Mouse (Mus musculus) cerebellum, adult 9-10 months (tissue): ENCODE measurements around the gene Ddn.
A peak's percentile ranks its signal among the peaks of the same experiment; 100 is the strongest.
"Not testable (repeated sequence)": the region's sequence is repeated elsewhere in the genome, so short reads cannot be mapped to it uniquely, and the experiment has no call there.

Experiments used
- DNase-seq: peaks from one replicate; pipeline ENCODE4 v3.0.0; 2022

Gene Ddn

DNA sequence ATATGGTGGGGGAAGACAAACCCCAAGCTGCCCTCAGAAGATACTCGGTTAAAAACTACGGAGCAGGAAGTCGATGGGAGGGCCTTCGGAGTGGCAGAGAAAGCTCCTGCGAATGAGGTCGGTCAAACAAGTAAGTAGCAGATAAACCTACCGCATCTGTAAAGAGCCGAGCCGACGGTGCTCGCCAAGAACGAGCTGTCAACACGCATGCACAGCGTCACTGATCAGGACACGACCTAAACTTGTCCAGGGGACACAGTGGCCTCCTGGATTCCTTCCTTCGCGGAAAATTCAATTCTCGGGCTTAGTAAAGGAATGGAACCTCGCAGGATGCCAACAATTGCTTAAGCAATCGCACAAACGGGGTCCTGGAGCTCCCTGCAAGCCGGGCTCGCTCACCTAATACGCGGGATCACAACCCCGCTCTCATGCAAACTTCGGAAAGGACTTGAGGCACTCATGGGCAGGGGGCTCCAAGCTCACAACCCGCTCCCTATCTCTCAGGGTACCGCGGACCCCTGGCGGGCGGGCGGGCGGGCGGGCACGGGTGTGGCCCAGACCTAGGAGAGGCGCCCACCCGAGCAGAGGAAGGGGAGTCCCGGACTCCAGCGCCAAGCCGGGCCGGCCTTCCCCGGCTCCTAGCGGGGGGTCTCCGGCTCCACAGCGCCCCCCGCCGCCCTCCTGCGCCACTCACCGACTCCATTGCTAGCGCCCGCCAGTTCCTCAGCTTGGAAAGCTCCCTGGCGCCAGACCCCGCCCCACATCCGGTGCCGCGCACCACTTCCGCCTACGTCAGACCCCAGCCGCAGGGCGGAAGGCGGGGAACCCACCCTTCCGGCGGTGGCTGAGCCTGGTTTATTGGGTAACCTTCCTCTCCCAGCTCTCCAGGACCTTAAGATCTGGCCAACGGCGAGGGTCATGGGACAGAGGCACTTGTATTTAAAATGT is 21.7 kb upstream of the Ddn start, which contains the start of gene Prkag1:
Gene Prkag1, minus strand, starts transcription at position 786 of the 948 bp plus-strand sequence.
- DNase-seq: peak; percentile 93

DNA sequence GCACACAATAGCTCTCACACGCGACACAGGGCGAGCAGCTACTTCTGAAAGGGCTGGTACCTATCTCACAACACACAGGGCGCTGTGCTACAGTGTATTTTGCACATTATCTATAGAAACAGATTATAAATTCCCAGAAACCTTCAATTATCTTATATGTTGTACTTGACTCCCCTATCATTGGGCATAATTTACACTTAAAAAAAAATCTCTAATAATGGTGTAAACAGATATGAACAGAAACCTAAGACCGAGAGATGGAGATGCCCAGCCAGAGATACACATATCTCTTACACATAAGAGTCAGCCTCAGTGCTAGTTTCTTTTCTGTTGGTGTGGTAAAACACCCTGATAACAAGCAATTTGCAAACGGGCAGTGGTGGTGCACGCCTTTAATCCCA is 18.3 kb upstream of the Ddn start:
- no peak for DNase-seq

DNA sequence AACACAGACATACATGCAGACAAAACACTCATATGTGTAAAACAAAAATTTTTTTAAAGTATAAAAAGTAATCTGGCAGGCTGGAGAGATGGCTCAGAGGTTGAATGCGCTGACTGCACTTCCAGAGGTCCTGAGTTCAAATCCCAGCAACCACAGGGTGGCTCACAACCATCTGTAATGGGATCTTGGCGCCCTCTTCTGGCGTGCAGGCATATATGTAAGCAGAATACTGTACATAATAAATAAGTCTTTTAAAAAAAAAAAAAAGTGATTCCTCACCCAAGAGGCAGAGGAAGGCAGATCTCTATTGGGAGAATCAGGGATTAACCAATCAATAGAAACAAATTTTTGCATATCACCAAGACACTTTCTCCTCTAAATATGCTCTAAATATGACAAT is 14.1 kb upstream of the Ddn start:
- no peak for DNase-seq

DNA sequence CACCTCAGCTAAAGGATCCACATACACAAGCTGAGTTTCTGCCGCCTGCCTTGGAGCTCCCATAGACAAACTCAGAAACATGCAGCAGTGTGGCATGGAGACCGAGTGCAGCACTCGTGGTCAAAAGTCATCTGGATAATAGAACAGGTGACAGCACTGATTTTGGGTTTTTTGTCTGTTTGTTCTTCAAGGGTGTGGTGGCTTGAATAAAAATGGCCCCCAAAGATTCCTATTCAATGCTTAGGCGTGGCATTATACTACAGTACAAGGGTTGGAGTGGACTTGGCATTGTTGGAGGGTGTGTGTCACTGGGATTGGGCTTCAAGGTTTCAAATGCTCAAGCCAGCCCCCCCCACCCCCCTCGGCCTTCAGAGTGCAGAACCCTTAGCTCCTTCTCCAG is 12.9 kb upstream of the Ddn start:
- DNase-seq: no peak

- no peak for DNase-seq
Observed at GRCm38 (mm10) chr15:98821403-98821802, 12.1 kb upstream of the Ddn start.

DNA sequence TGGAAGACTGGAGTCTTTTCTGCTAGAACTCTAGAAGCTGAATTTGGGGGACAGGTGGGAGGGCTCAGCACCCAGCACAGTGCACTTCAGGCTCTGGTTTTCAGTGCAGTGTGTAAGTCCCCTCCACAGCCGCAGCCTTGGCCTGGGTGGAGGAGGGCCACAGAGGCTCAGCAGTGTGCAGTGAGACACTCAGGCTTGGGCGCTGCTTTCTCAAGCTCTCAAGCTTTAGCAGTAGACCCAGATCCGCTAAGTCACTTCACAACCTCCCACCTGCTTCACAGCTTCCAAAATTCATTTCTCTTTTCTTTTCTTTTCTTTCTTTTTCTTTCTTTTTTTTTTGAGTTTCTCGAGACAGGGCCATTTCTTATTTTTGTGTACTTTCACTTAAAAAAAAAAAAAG is 11.6 kb upstream of the Ddn start:
- no peak for DNase-seq

DNA sequence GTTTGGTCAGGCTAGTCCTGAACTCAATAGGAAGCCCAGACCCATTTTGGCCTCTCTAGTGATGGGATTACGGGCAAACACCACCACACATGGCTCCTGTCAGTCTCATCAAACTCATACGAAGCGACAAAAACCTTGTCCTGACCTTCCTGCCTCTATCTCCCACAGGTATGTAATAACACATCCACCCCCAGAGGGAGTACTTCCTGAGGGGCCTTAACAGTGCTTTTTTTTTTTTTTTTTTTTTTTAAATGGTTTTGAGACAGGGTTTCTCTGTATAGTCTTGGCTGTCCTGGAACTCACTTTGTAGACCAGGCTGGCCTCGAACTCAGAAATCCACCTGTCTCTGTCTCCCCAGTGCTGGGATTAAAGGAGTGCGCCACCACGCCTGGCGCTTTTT is 8.9 kb upstream of the Ddn start:
- no peak for DNase-seq

GRCm38 (mm10) chr15:98812741-98813424 is 3.6 kb upstream of the Ddn start:
- no peak for DNase-seq

DNA sequence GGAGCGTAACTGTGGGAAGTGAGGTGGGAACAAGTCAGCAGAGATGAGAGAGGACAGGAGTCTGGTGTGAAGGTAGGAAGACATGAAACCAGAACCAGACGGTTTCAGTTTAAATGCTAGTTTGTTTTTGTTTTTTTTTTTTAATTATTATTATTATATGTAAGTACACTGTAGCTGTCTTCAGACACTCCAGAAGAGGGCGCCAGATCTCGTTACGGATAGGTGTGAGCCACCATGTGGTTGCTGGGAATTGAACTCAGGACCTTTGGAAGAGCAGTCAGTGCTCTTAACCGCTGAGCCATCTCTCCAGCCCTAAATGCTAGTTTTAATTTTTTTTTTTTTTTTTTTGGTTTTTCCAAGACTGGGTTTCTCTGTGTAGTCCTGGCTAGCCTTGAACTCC is 922 bp upstream of the Ddn start:
- DNase-seq: not testable (repeated sequence)

DNA sequence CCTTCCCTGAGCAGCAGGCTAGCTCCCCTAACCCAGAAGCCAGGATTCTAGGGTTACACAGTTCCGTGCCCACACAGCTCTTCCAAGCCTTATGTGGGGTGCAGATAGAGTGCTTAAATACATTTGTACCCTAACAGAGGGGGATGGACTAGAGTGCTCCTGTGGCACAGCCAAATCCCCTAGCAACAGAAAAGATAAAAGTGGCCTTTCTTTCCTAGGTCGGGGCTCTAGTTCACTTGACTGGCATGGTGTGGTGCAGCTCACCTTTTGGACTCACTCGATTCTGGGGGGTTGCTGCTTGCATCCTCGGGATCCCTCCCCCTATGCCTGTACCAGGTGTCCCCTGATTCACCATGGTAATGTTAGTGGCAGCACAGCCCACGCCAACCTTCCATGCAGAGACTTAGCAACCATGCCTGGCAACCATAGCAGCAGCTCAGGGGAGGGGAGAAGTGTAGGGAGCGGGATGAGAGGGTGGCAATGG is 597 bp downstream of the Ddn start:
- no peak for DNase-seq

DNA sequence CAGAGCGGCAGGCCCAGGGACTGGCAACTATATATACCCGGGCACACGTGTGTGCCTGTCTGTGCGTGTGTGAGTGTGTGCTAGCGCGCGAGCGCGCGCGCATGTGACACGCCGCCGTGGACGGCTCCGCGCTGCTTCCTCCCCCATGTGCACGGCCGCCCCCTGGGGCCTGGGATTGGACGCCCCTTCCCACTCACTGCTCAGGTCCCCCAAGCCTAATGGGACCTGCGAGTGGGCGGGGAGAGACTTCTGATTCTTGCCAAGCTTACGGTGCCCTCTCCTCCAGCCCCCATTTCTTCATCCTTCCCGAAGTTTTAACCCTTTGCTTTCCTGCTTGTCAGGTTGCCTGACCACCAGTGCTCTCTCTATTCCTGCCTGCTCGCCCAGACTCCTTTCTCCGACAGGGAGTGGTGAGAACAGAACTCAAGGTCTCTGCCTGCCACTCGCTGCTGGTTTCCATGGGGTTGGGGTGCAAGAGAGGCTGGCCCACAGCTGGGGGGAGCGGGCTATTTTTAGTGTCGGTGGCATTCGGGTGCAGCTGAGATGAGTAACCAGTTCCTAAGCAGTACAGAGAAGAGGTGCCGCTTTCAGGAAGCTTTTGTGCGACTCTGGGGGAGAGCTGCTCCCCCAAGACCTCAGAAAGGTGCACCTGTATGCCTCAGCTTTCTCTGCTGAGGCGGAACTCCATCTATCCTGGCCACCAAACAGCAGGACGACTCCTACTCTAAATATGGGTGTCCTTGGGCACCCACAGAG is 1.2 kb downstream of the Ddn start:
- DNase-seq: no peak

DNA sequence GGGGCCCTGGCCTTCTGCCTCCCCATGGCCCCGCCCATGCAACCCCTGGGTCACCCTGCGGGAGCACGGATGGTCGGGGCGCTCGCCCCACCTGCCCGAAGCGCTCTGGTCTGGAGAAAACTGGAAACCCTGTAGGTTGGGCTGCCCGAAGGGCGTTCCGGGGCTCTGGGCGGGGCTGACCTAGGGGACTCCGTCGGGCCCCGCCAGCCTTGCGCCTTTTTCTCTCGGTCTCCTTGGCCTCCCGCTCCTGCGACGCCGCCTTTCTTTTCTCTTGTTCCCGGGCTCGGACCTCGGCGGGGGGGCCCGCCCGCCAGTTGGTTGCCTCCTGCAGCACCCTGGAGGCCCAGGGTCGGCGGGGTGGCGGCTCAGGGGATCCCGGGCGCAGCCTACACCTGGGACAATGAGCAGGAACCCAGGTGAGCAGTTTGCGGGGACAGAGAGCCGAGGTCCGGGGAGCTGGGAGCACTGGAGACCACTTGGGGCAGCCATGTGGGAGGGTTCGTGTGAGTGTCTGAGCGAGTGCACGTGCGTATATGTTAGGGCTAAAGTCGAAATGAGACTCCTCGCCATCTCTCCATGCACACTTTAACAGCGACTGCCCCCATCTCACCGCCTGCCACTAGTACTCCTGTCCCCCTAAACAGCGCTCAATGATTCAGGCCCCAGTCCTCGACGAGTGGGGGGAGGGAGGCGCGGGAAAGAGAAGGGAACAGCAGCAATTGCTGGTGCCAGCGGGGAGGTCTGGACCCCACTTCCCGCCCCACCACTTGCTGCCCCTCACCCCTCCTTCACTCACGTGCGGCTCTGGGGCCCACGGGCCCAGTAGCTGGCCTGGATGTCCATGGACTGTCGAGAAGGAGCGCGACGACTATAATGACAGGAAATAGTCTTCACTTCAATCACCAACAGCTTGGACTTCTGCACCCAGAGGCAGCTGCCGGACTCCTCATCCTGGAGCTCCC is 2.2 kb downstream of the Ddn start:
- DNase-seq: no peak

DNA sequence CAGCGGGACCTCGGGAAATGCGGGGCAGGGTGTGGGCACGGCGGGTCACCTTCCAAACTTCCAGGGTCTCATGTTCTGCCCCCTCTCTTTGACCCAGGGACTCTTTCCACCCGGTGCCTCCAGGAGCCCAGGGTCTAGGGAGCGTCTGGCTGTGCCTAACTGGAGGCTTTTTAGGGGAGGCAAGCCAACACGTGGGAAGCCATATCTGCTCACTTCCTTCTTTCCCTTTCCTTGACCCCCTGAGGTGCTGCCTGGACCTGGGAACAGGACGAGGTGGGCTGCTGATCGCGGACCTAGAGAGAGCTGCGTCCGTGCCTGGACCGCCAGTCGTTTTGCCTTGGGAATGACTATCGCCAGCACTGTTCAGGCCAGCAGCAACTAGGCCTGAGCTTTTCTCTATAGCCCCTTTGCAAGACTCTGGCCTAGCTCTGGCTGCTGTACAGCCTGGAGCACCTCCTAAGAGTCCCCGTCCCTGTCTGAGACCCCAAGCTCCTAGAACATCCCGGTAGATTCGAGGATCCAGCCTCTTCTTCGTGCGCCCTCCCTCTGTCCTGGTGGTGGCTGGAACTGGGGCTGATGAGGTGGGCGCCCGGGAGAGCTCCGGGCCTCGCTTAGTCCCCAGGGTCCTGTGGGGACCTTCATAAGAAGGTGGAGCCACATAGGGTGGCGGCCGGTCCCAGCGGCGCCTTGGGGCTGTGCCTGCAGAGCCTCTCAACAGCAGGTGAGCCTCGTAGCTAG is 3.0 kb downstream of the Ddn start:
- DNase-seq: no peak

GRCm38 (mm10) chr15:98805324-98806040 is 3.8 kb downstream of the Ddn start:
- peak; percentile 51 for DNase-seq

GRCm38 (mm10) chr15:98804054-98804453 is 5.2 kb downstream of the Ddn start:
- DNase-seq: peak; percentile 89

DNA sequence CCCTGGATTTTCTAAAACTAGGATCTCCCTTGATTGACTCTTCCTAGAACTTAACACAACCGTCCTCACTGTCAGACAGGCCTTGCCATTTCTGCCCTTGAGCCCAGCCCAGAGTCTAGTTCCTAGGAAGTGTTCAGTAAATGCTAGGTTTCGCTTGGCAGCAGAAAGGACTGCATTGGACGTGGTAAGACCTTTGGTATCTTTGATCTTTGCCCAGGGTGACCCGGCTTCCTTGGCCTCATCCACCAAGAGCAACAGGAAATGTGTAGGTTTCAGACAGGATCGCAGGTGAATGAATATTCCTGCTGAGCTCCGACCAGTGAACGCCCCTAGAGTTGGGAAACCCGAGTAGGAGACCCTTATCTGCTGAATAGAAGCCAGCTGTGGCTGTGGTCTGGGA is 6.4 kb downstream of the Ddn start:
- DNase-seq: no peak

GRCm38 (mm10) chr15:98799396-98799795 is 9.9 kb downstream of the Ddn start:
- DNase-seq: peak; percentile 76

DNA sequence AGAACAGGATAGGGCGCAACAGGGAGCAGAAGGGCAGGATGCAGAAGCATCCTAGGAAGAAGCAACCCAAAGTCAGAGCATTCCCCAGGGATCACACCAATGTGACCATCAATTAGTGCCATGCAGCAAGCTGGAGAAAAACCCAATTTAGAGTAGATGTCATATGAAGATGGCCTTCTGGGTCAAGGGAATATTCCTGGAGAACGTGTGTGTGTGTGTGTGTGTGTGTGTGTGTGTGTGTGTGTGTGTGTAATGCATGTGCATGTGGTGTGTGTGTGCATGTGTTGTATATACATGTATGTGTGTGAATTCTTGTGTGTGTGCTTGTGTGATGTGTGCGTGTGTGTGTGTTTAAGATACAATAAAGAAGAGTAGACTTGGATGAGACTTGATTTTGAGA is 10.4 kb downstream of the Ddn start:
- DNase-seq: no peak

DNA sequence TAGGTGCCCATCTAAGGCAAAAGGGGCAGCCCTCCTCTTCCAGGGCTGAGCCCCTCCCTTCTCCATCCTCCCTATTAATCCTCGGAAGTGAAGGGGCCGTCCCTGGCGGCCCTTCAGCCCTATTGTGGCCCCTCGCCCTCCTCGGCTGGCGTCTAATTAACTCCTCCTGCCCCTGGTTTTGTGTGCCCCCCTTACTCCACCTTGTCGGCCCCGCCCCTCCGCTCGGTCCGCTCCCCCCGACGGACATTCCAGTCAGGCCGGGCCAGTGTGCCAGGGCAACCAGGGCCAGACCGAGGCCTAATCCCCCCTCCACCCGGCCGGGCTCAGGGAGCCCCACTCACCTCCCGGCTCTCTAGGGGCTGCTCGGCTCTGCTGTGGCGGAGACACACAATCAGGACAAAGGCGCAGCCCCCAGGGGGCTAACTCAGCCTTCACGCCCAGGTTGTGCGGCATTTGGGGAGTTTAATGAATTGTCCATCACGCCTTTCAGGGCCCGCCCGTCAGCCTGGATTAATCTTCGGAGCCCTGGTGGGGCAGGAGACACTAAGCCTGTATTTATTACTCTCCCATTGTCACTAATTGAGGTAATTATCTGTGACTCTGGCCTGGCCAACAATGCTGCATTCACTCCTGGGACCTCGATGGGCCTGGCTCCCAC is 11.3 kb downstream of the Ddn start:
- no peak for DNase-seq
